24 mouse cellular contexts compared by ENCODE assay signal in genomic region chr6:118350342-118350741, GRCm38 (mm10).
A peak's percentile ranks its signal among the peaks of the same experiment; 100 is the strongest.
DNase-seq lines count a peak whose midpoint lies in the region; ATAC-seq and TF ChIP-seq lines count a peak whose summit lies in the region.
"Had no signal": no experiment of that assay in that cellular context is flagged by ENCODE, and none has a peak within 500 bp of the region (broad histone marks: within the 10 kb centered on the region; RNA-seq: fewer than 3 reads in every experiment).

No protein-coding gene starts in this region.

- no peak for ATAC-seq in liver, postnatal 0 days
- peak; percentile 97 for ATAC-seq in hematopoietic stem cell, adult 5-6 weeks (replicated peaks in 1 of 2; ENCODE audit: insufficient read depth in 1 of 2, low FRiP score in 2 of 2, low TSS enrichment in 1 of 2, low read depth in 1 of 2, poor library complexity in 2 of 2, severe bottlenecking in 2 of 2)
- ATAC-seq in megakaryocyte-erythroid progenitor cell, adult 5-6 weeks (replicated peaks; ENCODE audit: low FRiP score, low TSS enrichment, poor library complexity, severe bottlenecking): 0 out of 2 replicates have a peak, but pooled peaks have one; percentile 34
- ATAC-seq: CD4-positive, CD25-positive, alpha-beta regulatory T cell, adult 4 months; forebrain, embryonic 13.5 days; forebrain, postnatal 0 days; hindbrain, embryonic 16.5 days; inflammation-experienced regulatory T-cells, adult 6 months had no signal

- 30% methylated on average over 12 of the region's 12 CpGs for WGBS in liver, postnatal 0 days (ENCODE audit: insufficient replicate concordance)

- no peaks in the 10 kb centered on the region for H3K9me3 ChIP-seq in liver, postnatal 0 days (ENCODE audit: low read length)
- H3K9me3 ChIP-seq: embryonic facial prominence, embryonic 10.5 days; forebrain, embryonic 13.5 days; G1E; heart, embryonic 15.5 days; hindbrain, embryonic 12.5 days had no signal

- H3K27ac ChIP-seq in liver, postnatal 0 days (ENCODE audit: low read depth): no peak overlapping the region
- H3K27ac ChIP-seq: embryonic facial prominence, embryonic 10.5 days; forebrain, embryonic 13.5 days; heart, embryonic 15.5 days; hindbrain, embryonic 12.5 days had no signal

- no peaks in the 10 kb centered on the region for H3K4me1 ChIP-seq in liver, postnatal 0 days (ENCODE audit: insufficient read depth)
- H3K4me1 ChIP-seq: embryonic facial prominence, embryonic 10.5 days; forebrain, embryonic 13.5 days; heart, embryonic 15.5 days; hindbrain, embryonic 12.5 days had no signal

- TF ChIP-seq CTCF in liver, postnatal 0 days (IDR thresholded peaks at IDR 0.05; ENCODE audit: low read depth): no peak

- no peak overlapping the region for H3K9ac ChIP-seq in liver, postnatal 0 days (replicated peaks)
- H3K9ac ChIP-seq: forebrain, embryonic 13.5 days; forebrain, postnatal 0 days; heart, embryonic 15.5 days; hindbrain, embryonic 12.5 days had no signal

- H3K27me3 ChIP-seq in liver, postnatal 0 days (ENCODE audit: insufficient read depth, low read length): no peaks in the 10 kb centered on the region
- H3K27me3 ChIP-seq: forebrain, embryonic 13.5 days; heart, embryonic 15.5 days; hindbrain, embryonic 12.5 days had no signal

- no peak for TF ChIP-seq EP300 in liver, postnatal 0 days (IDR thresholded peaks at IDR 0.05; ENCODE audit: low read depth)

- intact Hi-C loops in left cerebral cortex, postnatal 4 days (cut with DNase I): no loop called here

- no peaks in the 10 kb centered on the region for H3K36me3 ChIP-seq in liver, postnatal 0 days (replicated peaks; ENCODE audit: insufficient read depth, low read length)
- H3K36me3 ChIP-seq: embryonic facial prominence, embryonic 10.5 days; G1E; heart, embryonic 15.5 days; hindbrain, embryonic 12.5 days had no signal

- H3K4me2 ChIP-seq in liver, postnatal 0 days (ENCODE audit: low read depth, low read length): no peak overlapping the region
- H3K4me2 ChIP-seq: forebrain, embryonic 13.5 days; heart, embryonic 11.5 days; heart, embryonic 15.5 days; hindbrain, embryonic 12.5 days had no signal

- peak; percentile 5 for DNase-seq in liver
- no peak for DNase-seq in liver, postnatal 0 days
- DNase-seq in c-Kit-positive CD71-negative TER-119-negative erythroid progenitor cells, embryonic 14.5 days (ENCODE audit: low read depth): peak; percentile 20
- no peak for DNase-seq in lung, postnatal 4 days
- DNase-seq in left cerebral cortex, postnatal 4 days: no peak
- DNase-seq: adrenal gland, postnatal 10 days; B cell, adult 2 months; cerebellum, adult 18-20 months; cerebellum, adult 9-11 months; cerebellum, postnatal 36 days; forebrain, postnatal 0 days; gastrocnemius, postnatal 14 days; heart, postnatal 14 days had no signal

- H3K4me3 ChIP-seq in liver, postnatal 0 days (ENCODE audit: low read depth, low read length): no peak overlapping the region
- H3K4me3 ChIP-seq: embryonic facial prominence, embryonic 10.5 days; forebrain, embryonic 13.5 days; heart, embryonic 15.5 days; hindbrain, embryonic 12.5 days had no signal

Comparison
In these comparisons a context has a peak if more than half of its experiments do, and no peak if none do; other contexts are left out.
1. DNase-seq: peak in liver (single experiment) and c-Kit-positive CD71-negative TER-119-negative erythroid progenitor cells, embryonic 14.5 days (single experiment); none in liver, postnatal 0 days (single experiment), lung, postnatal 4 days (0 of 2) and left cerebral cortex, postnatal 4 days (single experiment).